Mouse (Mus musculus) heart, postnatal 0 days (tissue): ENCODE data around the gene Hsp90ab1.

Source experiments
- CTCF ChIP-seq: IDR thresholded peaks from 2 replicates; pipeline ENCODE4 v1.5.1; 2016; ENCODE audit warnings: antibody characterized with exemption, control low read depth, low read depth
- EP300 ChIP-seq: IDR thresholded peaks from 2 replicates; pipeline ENCODE4 v1.6.1; 2016; ENCODE audit warnings: antibody characterized with exemption, low read depth

DNA sequence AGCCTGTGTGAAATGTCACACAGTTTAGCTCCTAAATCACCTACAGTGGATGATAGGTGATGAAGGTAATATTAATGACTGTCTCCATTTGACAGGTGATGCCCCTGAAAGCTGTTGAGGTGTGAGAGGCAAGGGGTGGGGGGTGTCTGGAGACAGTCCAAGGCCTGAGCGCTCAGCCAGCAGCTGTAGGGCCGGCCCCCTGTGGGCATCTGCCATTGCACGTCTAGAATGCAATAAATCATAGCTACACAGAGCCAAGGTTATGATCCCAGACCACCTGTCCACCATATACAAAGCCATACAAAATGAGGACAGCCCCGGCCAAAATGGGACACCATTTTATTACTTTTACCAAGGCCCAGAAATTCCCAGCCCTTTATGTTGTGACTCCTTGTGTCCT, 48.1 kb downstream of the Hsp90ab1 start:
- TF ChIP-seq CTCF, result no peak
- no peak for TF ChIP-seq EP300
